Mouse (Mus musculus) ovary, postnatal 10 days (tissue): ENCODE measurements around the gene Gmppa.

Source experiments
- DNase-seq: peaks from one replicate; pipeline ENCODE4 v3.0.0; 2022; ENCODE audit warnings: low spot score

Gene Gmppa

GRCm38 (mm10) chr1:75423780-75424390, 11.8 kb upstream of the Gmppa start:
- no peak for DNase-seq

DNA sequence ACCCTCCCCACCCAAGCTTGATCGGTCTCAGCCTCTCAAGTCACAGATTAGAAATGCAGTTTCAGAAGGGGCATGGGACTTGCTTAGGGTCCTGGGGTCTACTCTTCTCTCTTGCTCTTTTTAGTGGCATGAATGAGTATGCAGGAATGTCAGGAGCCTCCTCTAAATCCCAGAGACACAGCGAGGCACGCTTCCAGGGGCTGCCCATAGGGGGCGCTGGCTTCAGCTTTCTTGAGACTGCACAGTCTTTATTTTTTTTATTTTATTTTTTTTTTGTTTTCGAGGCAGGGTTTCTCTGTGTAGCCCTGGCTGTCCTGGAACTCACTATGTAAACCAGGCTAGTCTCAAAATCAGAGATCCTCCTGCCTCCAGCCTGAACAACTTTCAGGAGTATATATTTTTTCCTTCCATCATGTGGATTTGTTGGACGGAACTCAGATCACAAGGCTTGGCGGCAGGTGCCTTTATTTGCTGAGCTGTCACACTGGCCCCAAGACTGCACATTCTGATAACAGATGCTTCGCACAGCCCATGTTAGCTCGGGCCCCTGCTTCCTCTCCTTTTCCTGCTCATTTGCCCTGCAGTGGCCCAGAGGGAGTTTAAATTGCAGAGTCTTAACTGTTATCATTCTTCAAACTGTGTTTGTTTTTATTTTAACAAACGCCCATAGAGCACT, 9.8 kb upstream of the Gmppa start:
- DNase-seq: no peak

GRCm38 (mm10) chr1:75438782-75439181, 3.1 kb downstream of the Gmppa start:
- no peak for DNase-seq

GRCm38 (mm10) chr1:75440661-75441060, 4.9 kb downstream of the Gmppa start:
- no peak for DNase-seq

GRCm38 (mm10) chr1:75441471-75441996, 5.8 kb downstream of the Gmppa start:
- no peak for DNase-seq

DNA sequence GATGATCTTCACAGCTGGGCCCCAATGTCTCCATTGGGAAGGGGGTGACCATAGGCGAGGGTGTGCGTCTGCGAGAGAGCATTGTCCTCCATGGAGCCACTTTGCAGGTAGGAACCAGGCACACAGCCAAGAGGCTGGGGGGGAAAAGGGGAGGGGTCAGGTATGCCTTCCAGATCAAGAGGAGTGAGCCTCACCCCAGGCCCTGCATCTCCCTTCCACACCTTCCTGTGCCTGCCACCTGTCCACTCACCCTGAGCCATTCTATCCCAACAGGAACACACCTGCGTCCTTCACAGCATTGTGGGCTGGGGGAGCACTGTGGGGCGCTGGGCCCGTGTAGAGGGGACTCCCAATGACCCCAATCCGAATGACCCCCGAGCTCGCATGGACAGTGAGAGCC, 6.4 kb downstream of the Gmppa start:
- DNase-seq: no peak

DNA sequence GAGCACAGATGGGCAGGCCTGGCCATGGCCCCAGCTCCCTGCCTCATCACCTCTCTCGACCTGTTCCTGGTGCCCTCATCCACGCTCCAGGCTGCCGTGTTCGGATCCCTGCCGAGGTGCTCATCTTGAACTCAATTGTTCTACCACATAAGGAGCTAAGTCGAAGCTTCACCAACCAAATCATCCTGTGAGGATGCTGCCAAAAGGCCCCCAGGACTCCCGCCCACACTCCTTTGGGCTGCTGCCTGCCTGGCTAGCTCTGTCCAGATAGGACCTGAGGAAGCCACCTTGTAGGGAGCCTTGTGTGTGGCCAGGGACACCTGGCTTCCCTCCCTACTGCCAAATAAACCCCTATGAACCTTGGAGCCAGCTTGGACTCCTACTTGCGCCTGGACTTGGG, 7.1 kb downstream of the Gmppa start:
- DNase-seq: no peak

DNA sequence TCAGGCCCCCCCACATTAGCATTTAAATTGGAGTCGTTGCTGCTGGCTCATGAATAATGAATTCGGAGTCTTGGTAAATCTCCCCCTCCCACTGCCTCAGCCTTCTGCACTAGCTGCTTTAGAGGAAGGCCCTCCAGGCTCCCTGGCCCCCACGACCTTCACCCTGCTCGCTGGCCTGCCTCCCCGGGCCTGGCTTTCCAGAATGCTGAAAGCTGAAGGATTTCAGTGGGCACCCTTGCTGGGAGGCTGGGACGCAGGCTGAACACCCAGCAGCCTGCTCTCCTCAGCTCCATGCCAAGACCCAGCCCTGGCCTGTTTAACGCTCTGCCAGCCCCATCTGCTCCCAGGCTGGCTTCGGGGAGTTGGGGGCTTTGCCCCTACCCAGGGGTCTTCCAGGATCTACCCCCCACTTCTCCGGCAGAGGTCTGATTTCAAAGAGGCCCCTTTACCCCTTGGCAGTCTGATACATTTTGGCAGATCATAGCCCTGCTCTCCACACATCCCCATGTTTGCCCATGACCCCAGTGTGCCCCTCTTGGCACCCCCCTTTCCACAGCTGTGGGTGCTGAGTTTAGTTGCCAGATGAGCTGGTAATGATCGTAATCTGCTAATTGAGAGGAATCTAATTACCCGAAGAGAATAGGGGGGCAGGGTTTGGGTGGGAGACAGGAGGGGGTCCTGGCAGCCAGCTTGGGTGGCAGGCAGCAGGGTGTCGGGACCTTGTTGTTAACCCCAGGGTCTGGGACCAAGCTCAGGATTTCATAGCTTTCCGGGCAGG, 7.7 kb downstream of the Gmppa start:
- no peak for DNase-seq

- DNase-seq: no peak
These were observed 8.5 kb downstream of the Gmppa start for GRCm38 (mm10) chr1:75444208-75444607.

DNA sequence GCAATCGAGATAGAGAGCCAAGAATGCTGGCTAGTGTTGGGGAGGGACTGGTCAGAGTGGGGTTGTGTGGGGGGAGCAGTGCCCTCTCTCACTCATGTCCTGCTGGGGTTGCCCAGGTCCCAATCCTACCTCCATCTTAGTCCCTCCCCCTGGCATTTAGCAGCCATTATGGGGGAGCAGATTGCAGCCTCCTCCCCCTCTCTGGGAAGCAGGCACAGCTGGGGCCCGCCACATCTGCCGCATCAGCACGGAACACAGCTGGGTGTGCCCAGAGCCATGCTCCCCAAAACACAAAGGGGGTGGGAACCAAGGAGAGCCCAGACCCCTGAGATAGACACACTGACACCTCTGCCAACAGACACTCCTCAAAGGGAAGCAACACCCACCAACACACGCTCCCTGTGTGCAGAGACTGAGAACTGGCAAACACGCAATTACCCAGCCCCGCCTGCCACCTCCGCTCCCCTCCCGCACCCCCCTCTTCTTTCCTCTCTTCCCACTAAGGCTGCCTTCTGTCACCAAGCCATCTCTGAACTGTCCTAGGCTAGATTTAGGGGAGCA, 9.5 kb downstream of the Gmppa start:
- no peak for DNase-seq

DNA sequence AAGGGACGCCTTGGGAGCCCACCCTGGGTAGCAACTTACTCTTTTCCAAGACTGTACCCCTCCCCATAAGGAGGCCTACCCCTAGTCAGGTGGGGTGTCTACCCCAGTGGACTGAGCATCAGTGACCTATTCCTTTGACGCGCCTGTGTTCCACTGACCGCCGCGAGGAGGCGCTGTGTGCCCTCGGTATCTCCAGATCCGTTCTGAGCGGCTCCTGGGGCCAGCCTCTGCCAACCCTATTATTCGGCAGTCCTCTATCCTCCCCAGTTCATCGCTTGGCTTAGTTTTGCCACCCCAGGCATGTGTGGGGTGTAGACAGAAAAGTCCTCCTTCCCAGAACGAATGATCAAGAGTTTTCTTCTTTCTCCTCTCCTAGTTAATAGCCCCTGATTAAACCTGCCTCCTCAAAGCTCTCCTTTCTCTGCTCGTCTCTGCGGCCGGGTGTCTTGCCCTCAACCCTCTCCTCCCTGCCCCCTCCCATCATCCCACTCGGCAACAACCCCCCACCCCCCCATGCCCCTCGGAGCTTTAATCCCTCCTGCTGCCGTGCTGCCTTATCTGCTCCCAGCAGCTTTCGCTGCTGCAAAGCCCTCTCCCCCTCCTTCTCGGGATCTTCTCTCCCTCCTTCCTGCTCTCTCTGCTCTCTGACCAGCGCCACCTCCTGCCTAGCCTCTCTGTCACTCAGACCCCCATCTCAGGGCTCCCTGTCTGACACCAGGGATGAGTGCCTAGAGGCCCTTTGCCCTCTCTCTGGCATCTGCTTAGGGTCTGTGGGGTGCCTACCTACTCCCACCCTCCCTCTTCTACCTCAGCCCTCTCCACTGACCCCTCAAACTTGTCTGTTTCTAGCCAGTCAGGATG, 10.3 kb downstream of the Gmppa start:
- DNase-seq: no peak

DNA sequence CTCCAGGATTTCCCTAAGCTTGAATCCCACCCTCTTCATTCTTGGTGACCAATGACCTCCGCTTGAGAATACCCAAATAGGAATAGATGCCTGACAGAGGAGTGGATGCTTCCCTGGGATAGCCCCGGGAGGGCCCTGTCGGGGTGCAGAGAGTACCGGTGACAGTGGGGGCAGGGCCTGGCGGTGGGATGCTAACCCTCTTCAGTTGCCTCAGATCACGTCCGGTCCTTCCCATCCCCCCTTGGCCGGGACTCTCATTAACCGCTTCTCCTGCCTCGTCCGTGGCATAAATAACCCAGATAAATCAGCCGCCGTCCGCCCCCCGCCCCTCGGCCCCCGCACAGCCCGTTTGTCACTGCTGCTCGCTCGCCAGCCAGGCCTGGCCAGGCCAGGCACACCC, 10.9 kb downstream of the Gmppa start:
- no peak for DNase-seq

DNA sequence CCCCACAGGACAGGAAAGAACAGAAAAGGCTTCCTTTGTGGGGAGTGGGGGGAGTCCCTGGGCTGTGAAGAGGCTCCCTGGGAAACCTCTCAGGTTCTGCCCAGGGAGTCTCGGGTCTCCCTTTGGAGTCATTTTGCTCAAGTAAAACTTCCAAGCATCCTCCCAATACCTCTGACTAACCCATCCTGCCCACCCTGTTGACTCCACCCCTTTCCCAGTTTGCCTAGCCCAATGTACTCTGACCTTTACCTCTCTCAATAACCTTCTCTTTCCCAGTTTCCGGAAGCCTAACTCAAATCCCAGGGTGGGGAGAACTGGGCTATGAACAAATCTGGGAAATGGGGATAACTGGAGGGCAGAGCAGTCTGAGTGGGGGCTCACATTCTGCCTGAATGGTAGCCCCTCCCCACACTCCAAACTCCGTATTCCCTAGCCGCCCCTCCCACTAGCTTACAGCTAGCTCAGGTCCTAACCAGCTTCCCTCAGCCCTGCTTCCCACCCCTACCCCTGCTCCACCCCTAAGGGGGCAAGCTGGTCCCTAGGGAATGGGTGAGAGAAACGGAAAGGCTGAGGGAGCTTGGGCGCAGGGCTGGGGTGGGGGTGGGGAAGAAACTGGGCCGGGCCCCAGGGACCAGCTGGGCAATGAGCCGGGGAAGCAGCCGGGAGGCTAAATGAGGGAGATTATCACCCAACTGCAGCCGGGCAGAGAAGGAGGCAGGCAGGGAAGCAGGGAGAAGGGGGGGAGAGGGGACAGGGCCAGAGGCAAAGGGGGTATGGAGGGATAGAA, 11.7 kb downstream of the Gmppa start:
- DNase-seq: no peak

- no peak for DNase-seq
These were observed 12.3 kb downstream of the Gmppa start for GRCm38 (mm10) chr1:75448052-75448431.

DNA sequence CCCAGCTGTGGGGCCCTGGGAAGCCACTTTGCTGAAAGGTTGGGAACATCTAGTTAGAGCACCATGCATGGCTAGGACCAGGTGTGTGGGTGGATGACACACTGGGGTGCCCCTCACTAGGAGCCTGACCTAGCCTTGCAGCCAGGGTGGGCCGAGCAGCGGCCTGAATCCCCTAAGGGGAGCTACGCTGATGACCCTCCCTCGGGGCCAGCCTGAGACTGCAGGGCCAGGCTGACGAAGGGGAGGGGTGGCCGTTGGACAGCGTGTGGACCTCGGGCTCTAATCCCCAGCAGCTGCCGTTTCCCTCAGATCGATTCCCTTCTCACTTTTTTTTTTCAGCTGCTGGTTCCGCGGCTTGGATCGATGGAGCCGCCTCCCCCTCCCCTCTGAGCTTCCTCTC, 13.2 kb downstream of the Gmppa start:
- no peak for DNase-seq

- no peak for DNase-seq
These were observed 13.8 kb downstream of the Gmppa start for GRCm38 (mm10) chr1:75449377-75450135.

- DNase-seq: no peak
These were observed 14.7 kb downstream of the Gmppa start, which contains the start of gene Asic4 for GRCm38 (mm10) chr1:75450314-75451005. Gene Asic4, plus strand, starts transcription at chr1:75450436.

DNA sequence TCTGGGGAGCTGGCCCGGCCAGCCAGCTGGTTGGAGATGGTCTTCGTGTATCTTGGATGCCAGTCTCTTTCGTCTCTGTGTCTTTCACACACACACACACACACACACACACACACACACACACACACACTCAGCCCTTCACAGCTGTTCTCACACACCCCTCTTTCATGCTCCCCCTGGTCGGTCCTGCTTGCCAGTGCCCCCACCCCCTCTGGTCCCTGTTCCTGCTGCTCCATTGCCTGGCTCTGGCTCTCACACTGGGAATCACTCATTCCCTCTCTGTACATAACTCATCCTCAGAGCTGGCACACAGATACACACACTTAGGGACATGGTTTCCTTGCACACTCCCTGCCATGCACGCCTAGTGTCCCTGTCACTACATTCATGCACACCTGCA, 16.2 kb downstream of the Gmppa start:
- DNase-seq: no peak

DNA sequence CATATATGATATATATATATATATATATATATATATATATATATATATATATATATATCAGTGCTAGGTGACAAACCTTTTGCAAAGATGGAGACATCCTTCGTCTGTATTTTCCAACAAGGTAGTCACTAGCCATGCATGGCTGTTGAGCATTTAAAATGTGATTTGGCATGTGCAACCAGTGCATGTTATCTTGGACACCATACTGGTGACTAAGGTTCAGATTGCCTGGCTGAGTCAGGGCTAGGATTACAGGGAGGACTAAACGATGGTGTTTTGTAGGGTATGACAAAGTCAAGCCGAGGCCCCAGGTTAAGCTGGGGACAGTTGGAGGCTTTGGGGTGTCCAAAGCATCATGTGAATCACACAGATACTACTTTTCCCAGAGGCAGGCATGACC, 19.7 kb downstream of the Gmppa start:
- no peak for DNase-seq

DNA sequence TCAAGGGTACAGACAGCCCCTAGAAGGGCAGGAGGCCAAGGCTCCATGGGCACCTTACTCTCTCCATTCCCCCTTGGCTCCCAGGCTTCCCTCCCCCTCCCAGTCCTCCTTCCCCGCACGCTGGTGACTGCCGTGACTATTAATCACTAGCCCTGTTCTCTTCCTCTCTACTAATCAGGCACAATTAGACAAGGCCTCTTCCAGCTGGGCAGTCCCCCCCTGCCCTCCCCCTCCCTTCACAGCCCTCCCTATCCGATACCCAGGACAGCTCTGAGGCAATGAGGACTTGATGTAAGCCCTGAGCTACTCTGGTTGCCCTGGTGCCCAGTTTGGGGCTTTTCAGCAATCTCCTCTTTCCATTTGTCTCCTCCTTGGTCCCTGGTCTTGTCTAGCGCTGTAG, 20.2 kb downstream of the Gmppa start:
- no peak for DNase-seq
